Mouse (Mus musculus): Measurements from ENCODE around the gene Pkd1l1.

Pkd1l1 gene

DNA sequence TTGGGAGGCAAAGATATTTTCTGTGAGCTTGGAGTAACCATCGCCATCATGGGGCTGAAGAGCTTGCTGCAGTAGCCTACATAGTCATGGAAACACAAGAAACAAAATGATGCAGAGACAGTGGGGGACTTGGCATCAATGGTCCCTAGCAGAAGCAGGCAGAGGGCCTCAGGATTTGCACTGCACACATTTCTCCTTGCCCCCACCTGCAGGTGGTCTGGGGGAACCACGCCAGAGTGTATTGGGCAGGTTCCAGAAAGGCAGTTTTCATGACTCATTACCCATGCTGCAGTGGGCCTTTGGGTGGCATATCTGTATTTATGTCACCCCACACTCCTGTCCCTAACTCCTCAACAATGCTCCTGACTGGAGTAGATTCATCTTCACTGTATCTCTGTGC, 30.6 kb downstream of the Pkd1l1 start:
- DNase-seq (ENCODE audit: low spot score in 2 of 2): no peak

DNA sequence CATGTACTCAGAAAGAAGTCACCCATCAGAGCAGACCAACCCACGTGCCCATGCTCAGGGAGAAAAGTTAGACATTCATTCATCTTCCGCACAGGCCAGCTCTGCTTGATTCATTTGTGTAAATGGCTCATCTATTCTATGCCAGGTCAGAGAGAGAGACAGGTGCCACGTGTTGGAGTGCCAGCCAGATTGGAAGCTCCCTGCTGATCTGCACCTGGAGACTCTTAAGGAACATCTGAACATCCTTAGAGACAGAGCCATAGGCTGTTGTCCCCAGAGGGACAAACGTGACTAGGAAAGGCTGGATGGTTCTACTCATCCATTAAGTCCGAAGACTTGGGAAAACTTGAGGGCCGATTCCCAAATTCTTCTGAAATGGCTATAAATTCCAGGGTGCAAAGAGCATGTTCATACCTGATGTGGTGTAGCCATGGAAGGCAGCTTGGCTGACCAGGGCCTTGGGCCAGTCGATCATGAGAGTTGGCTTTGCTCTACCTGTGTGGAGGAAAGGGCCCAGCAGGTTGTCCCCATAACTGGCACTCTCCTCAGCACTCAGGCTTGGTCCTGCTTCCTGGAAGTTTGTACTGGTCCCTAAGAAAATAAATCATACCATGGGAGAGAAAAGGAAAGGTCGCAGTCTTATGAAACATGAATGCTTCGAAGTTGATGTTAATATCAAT, 36.5 kb downstream of the Pkd1l1 start:
- DNase-seq (ENCODE audit: low spot score in 2 of 2): no peak

DNA sequence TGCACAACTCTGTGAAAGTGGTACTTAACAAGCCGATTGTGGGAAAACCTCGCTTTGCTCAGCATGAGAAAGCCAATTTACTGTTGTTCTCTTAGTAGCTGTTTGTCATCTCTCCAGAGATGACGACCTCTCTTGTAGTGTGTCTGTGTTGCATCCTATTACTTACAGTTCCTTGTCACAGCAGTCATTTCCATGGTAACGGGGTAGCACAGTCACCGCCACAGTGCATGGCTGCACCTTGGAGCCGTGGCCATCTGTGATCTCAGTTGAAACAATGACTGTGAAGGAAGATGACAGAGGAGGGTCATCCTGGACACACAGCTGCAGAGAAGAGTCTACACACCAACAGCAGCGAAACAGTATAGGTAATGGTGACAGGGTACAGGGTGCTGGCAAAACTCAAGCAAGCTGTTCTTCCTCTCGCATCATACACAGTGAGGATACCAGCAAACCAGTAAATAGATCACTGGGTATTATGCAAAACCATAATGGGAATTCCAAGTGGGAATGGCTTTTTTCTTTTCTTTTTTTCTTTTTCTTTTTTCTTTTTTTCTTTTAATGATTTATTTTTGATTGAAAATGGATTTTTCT, 56.9 kb downstream of the Pkd1l1 start:
- no peak for DNase-seq (ENCODE audit: low spot score in 2 of 2)

- no peak for DNase-seq (ENCODE audit: low spot score in 2 of 2)
These were observed 90.3 kb downstream of the Pkd1l1 start for GRCm38 (mm10) chr11:8882793-8883192.

DNA sequence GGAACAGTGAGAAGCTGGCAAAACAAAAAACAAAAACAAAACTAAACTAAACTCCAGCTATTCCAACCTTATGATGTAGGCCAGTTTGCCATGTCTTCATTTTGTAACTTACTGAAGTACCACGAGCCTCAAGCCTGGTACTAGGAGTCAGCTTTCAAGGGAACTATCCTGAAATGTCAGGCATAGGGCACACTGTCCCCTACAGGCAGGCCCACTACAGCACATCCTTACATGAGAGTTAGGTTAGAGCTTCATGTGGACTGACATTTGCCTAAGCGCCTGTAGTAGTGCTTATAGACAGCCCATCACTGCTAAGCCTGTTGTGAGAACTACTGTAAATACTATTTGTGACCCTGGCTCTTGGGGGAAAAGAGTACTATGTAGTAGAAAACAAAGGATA, 91.5 kb downstream of the Pkd1l1 start:
- DNase-seq (ENCODE audit: low spot score in 2 of 2): no peak

DNA sequence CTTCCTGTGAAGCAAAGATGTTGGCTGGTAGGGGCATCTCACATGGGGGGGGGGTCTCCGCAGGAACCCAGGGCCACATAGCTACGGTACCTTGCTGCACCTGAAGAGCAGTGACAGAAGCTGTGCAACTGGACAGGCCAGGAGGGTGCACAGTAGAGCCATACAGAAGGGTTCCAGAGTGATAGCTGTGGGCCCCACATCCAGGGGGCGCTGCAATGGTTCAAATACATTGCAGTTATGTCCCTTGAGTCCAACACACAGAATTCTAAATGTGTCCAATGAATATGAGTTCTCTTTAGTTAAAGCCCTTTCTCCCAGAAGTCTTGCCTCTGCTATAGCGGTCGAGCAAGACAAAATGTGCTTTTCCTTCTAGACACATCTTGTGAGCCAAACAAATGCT, 103.0 kb downstream of the Pkd1l1 start:
- no peak for DNase-seq (ENCODE audit: low spot score in 2 of 2)

DNA sequence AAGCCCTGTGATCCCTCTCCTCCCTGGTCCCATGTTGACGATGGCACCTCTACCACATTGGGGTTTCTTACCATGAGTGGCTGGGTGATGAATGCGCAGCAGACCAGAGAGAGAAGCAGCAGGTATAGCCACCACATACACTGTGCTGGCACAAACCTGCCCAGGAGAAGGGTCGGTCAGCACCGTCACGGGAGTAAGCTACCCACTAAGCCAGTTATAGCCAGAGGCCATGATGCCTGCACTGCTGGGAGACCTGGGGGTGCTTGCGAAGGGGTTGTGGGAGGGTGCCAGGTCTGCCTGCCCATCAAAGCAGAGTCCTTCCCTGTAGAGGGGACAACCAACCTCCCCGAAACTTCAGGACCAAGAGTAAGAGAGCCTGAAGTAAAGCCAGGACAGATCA, 107.0 kb downstream of the Pkd1l1 start:
- no peak for DNase-seq (ENCODE audit: low spot score in 2 of 2)

- DNase-seq (ENCODE audit: low spot score in 2 of 2): no peak
These were observed 109.0 kb downstream of the Pkd1l1 start for GRCm38 (mm10) chr11:8863955-8864675.

GRCm38 (mm10) chr11:8862426-8862825, 110.6 kb downstream of the Pkd1l1 start:
- no peak for DNase-seq (ENCODE audit: low spot score in 2 of 2)

DNA sequence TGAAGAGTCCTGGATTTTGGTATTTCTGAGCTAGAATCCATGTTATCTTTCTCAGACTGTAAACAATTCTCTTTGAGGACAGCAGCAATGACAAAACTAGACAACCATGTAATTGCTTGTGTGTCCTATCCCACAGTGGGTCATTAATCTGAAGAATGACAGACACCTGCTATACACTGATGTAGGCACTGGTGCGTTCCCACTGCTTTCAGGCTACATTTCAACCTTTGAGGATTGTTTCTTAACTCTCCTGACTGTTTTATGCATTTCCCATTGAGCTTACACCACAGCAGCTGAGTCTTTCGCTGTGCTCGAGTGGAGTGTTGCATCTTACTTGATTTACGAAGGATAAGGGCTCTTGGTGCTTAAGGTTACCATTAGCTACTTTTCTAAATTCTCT, 111.1 kb downstream of the Pkd1l1 start:
- DNase-seq (ENCODE audit: low spot score in 2 of 2): no peak

- DNase-seq (ENCODE audit: low spot score in 2 of 2): peak in 1 of 2 experiments; percentile 9
These were observed 112.2 kb downstream of the Pkd1l1 start for GRCm38 (mm10) chr11:8860878-8861277.

- DNase-seq (ENCODE audit: low spot score in 2 of 2): peak; percentile 25 to 59
These were observed 113.2 kb downstream of the Pkd1l1 start for GRCm38 (mm10) chr11:8859868-8860267.

DNA sequence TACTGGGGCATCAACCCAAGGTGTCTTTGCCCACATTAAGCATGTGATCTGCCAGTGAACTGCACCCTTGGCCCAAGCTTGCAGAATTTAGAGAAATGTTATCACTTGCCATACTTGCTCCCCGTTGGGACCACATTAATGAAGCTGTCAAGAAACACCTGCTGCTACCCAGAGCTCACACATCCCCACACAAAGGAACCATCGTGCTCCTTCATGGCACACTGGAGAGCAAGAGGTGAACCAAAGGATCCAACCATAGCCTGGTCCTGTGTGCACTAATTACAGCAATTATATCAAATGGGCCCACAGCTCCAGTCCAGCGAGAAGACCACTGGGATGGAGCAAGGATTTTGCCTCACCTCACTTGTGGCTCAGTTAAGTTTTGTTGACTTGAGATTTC, 114.0 kb downstream of the Pkd1l1 start:
- DNase-seq (ENCODE audit: low spot score in 2 of 2): no peak

DNA sequence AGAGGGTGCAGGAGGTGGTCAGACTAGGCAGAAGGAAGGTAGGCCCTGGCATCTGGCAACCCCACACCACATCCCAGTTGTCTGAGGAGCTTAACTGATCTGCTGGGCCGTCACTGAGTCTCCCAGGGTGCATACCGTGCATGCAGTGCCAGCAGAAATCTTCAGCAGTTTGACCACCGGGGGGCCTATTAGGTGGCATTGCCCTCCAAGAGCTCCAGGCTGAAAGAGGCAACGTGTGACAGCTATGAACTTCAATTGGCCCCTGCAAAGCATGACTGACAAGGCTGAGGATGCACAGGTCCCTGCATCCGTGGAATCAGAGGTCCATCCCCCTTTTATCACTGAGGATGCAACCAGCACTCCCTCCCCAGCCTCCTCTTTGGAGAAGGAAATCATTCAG, 116.9 kb downstream of the Pkd1l1 start:
- no peak for DNase-seq (ENCODE audit: low spot score in 2 of 2)

DNA sequence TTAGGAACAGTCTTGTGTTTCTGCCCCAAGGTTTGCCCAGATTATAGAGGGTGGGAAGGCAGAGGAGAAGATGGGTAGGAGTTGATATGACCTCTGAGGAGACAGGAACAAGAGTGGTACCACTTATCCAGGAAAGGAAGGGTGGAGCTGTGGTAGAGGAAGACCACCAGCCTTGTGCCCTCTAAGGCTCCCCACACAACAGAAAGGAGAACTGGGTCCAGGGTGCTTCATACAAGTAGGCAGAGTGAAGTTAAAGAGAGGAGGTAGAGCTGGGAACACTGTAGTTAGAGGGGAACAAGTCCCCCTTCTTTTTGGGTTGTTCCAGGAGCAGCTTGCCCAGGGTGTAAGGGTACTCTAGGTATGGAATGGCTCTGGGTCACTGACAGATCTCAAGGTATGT, 125.0 kb downstream of the Pkd1l1 start:
- no peak for DNase-seq (ENCODE audit: low spot score in 2 of 2)

GRCm38 (mm10) chr11:8847627-8848026, 125.4 kb downstream of the Pkd1l1 start:
- no peak for DNase-seq (ENCODE audit: low spot score in 2 of 2)

- DNase-seq (ENCODE audit: low spot score in 2 of 2): no peak
These were observed 136.9 kb downstream of the Pkd1l1 start for GRCm38 (mm10) chr11:8836176-8836575.

DNA sequence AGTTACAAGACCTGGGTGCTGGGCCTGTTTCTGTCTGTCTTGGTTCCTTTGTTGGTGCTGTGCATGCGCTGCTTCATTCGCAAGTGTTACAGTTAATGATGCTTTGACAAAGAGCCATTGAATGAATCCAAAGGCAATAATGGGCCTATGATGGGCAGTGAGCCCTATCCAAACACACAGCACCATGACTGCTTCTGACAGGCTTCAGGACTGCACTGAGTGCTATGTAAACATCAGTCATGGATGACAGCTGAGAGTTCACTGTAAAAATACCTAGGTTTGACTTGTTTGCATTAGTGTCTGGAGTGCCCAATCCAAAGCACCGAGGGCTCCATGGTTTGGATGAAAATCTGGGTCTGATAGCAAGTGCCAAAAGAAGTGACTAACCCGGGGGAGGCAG, 138.9 kb downstream of the Pkd1l1 start:
- no peak for DNase-seq (ENCODE audit: low spot score in 2 of 2)

GRCm38 (mm10) chr11:8830551-8830950, 142.5 kb downstream of the Pkd1l1 start:
- DNase-seq (ENCODE audit: low spot score in 2 of 2): no peak

- no peak for DNase-seq (ENCODE audit: low spot score in 2 of 2)
These were observed 143.5 kb downstream of the Pkd1l1 start for GRCm38 (mm10) chr11:8829561-8829960.

- DNase-seq (ENCODE audit: low spot score in 2 of 2): no peak
These were observed 144.1 kb downstream of the Pkd1l1 start for GRCm38 (mm10) chr11:8828836-8829526.

GRCm38 (mm10) chr11:8826609-8827008, 146.5 kb downstream of the Pkd1l1 start:
- no peak for DNase-seq (ENCODE audit: low spot score in 2 of 2)

- DNase-seq (ENCODE audit: low spot score in 2 of 2): no peak
These were observed 147.0 kb downstream of the Pkd1l1 start for GRCm38 (mm10) chr11:8826046-8826445.

All from spleen, postnatal 14 days (tissue).